ENCODE assay signal across 8 mouse cellular contexts in the genomic region with DNA sequence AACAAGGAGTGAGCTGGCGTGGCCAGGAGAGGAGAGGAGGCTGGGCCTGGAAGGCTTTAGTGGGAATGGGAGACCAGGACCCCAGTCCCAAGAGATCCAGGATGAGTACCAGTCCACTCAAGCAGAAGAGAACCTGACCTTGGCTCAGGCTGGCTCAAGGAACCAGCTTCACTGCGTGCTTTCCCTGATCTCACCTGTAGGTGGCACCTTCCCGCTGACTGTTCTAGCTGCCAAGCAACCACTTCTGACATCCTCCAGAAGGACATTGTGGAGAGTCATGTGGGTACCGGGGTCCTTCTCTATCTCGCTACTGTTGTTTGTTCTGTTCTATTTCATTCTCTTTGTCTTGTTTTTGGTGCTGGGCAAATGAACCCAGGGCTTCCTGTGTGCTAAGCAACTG.
DNase-seq lines count a peak whose midpoint lies in the region; ATAC-seq and TF ChIP-seq lines count a peak whose summit lies in the region.

No protein-coding gene starts in this region.

- DNase-seq in ovary, adult 18-20 months (ENCODE audit: low spot score) = peak; percentile 9
- DNase-seq in ovary, postnatal 10 days (ENCODE audit: low spot score) = no peak
- DNase-seq in adipocyte (ENCODE audit: low spot score) = peak; percentile 63
- peak; percentile 47 for DNase-seq in heart, postnatal 0 days (ENCODE audit: low spot score)
- peak; percentile 56 for DNase-seq in left cerebral cortex, postnatal 4 days
- peak; percentile 52 for DNase-seq in right cerebral cortex, adult 18-20 months

- H3K4me2 ChIP-seq in heart, postnatal 0 days (ENCODE audit: low read depth, low read length) = no peak overlapping the region

- H3K9me3 ChIP-seq in heart, postnatal 0 days (replicated peaks; ENCODE audit: control insufficient read depth, low read length) = no peaks in the 10 kb centered on the region

- peak; percentile 77 for TF ChIP-seq CTCF in heart, postnatal 0 days (IDR thresholded peaks at IDR 0.05; ENCODE audit: low read depth)

- peaks cover 4% of the 10 kb centered on the region; the same call in 1 of the 2 replicates for H3K4me1 ChIP-seq in heart, postnatal 0 days (ENCODE audit: control insufficient read depth, insufficient read depth)

- ATAC-seq in common myeloid progenitor, adult 5-6 weeks (replicated peaks; ENCODE audit: low read depth, poor library complexity, severe bottlenecking) = peak; percentile 65; the same call in 1 of the 2 replicates
- peak; percentile 49 for ATAC-seq in heart, postnatal 0 days (ENCODE audit: insufficient read depth, low read depth)
- ATAC-seq in erythroblast, adult 5-6 weeks (replicated peaks; ENCODE audit: low FRiP score, poor library complexity, severe bottlenecking) = no peak

- intact Hi-C loops in left cerebral cortex, postnatal 4 days (cut with DNase I) = no loop called here

- H3K9ac ChIP-seq in heart, postnatal 0 days (replicated peaks; ENCODE audit: low read depth, low read length) = no peak overlapping the region

- H3K27me3 ChIP-seq in heart, postnatal 0 days (ENCODE audit: control insufficient read depth, insufficient read depth, low read length) = no peaks in the 10 kb centered on the region

- no peaks in the 10 kb centered on the region for H3K36me3 ChIP-seq in heart, postnatal 0 days (replicated peaks; ENCODE audit: control insufficient read depth, insufficient read depth, low read length)

- H3K4me3 ChIP-seq in heart, postnatal 0 days (ENCODE audit: low read depth, low read length) = no peak overlapping the region

- 20% methylated on average over 5 of the region's 5 CpGs for WGBS in heart, postnatal 0 days

- no peak overlapping the region for H3K27ac ChIP-seq in heart, postnatal 0 days (ENCODE audit: low read depth)

- no peak for TF ChIP-seq EP300 in heart, postnatal 0 days (IDR thresholded peaks at IDR 0.05; ENCODE audit: low read depth)
